Mouse (Mus musculus) C2C12 (cell line): ENCODE results near the gene Runx3. TPM values are rescaled to one million over a fixed set of nuclear protein-coding genes. Genes with fewer than 3 reads are reported as not detected.

Experiments
- H3K27me3 ChIP-seq: one replicate; pipeline ENCODE4 v1.6.1; 2011; ENCODE audit not compliant: control insufficient read depth, insufficient read depth, insufficient read length
- H3K36me3 ChIP-seq: one replicate; pipeline ENCODE4 v1.6.1; 2011; ENCODE audit not compliant: control insufficient read depth, insufficient read depth
- H3K4me3 ChIP-seq: one replicate; pipeline ENCODE4 v1.5.1; 2011; ENCODE audit warnings: mild to moderate bottlenecking, control low read depth; ENCODE audit not compliant: poor library complexity, insufficient read depth, severe bottlenecking
- H3K79me2 ChIP-seq: one replicate; pipeline ENCODE4 v1.6.1; 2011; ENCODE audit not compliant: control insufficient read depth, insufficient read depth
- H3K79me3 ChIP-seq: one replicate; pipeline ENCODE4 v1.6.1; 2011; ENCODE audit warnings: low read depth, control low read depth
- H3ac ChIP-seq: one replicate; pipeline ENCODE3; 2011; ENCODE audit warnings: low read depth; ENCODE audit not compliant: control insufficient read depth, insufficient read length
- CEBPB ChIP-seq: IDR thresholded peaks from one replicate; pipeline ENCODE4 v1.6.1; 2011; ENCODE audit warnings: low read depth, mild to moderate bottlenecking, control low read depth, moderate library complexity
- CTCF ChIP-seq: IDR thresholded peaks from one replicate; pipeline ENCODE4 v1.5.1; 2011; ENCODE audit not compliant: control insufficient read depth, insufficient read depth, insufficient read length
- FOSL1 ChIP-seq: IDR thresholded peaks from one replicate; pipeline ENCODE4 v1.8.0; 2011; ENCODE audit warnings: mild to moderate bottlenecking, low read length; ENCODE audit not compliant: poor library complexity, insufficient read depth, severe bottlenecking
- MAX ChIP-seq: IDR thresholded peaks from one replicate; pipeline ENCODE4 v1.6.1; 2011; ENCODE audit warnings: mild to moderate bottlenecking, control low read depth
- MYOD1 ChIP-seq: IDR thresholded peaks from one replicate; pipeline ENCODE4 v1.6.1; 2011; ENCODE audit warnings: low read depth; ENCODE audit not compliant: control insufficient read depth, insufficient read length
- MYOG ChIP-seq: IDR thresholded peaks from one replicate; pipeline ENCODE4 v1.6.1; 2011; ENCODE audit not compliant: control insufficient read depth, insufficient read length; ENCODE audit errors: extremely low read depth
- USF1 ChIP-seq: IDR thresholded peaks from one replicate; pipeline ENCODE4 v1.6.1; 2011; ENCODE audit warnings: low read depth, mild to moderate bottlenecking, control low read depth, moderate library complexity
- polyA plus RNA-seq: library from polyadenylated mRNA; unstranded; fragments of >200 nt; fragmentation: generic; extraction: Trizol; gene quantifications from one replicate; pipeline ENCODE4 v1.2.1, GENCODE M21; 2012; ENCODE audit warnings: missing spikeins

Gene Runx3
- polyA plus RNA-seq, 1 experiment = 19.5 TPM

DNA sequence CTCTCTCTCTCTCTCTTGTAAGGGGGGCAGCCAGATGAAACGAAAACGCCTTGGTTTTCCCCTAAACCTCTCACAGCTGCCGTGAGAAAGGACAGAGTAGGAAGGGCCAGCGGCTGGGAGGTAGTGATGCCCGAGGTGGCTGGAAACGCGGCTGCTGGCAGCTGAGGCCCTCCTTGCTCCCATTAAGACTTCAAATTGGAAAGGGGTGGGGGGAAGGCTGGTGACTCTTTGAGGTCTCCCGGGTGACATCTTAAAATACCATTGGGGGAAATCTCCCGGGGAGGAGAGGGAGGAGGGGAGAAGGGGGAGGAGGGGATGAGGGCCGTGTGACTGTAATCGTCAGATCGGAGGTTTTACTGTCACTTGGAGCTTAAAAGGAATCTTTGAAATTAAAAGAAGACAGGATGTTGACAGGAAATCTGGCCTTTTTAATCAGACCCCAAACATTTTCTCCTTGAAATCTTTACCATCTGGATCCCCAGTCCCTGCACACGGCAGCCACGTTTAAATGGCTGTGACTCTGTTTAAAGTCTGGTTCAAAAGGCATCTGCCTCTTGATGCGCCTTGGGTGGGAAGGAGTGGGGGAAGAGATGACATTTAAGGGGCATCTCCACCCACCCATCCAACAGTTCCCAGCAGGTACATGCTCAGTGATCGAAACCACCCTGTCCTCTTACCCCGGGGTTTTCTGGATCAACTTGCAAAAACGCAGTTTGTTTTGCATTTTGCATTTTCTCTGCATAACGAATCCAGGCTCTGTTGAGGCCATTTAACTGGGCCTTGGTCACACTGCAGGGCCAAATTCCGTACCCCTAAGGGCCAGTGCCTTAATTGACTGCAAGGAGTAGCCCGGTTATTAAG is 33.9 kb downstream of the Runx3 start:
- peaks cover 58% of the 10 kb centered on the region for H3K79me2 ChIP-seq
- no peak overlapping the region for H3ac ChIP-seq
- peaks cover 26% of the 10 kb centered on the region for H3K36me3 ChIP-seq
- TF ChIP-seq MAX (no peak), MYOD1 (no peak), CTCF (no peak), FOSL1 (no peak), USF1 (no peak), MYOG (no peak), CEBPB (no peak)
- H3K27me3 ChIP-seq = no peaks in the 10 kb centered on the region
- H3K4me3 ChIP-seq = peak overlapping the region; percentile 80
- H3K79me3 ChIP-seq = peaks cover 36% of the 10 kb centered on the region

DNA sequence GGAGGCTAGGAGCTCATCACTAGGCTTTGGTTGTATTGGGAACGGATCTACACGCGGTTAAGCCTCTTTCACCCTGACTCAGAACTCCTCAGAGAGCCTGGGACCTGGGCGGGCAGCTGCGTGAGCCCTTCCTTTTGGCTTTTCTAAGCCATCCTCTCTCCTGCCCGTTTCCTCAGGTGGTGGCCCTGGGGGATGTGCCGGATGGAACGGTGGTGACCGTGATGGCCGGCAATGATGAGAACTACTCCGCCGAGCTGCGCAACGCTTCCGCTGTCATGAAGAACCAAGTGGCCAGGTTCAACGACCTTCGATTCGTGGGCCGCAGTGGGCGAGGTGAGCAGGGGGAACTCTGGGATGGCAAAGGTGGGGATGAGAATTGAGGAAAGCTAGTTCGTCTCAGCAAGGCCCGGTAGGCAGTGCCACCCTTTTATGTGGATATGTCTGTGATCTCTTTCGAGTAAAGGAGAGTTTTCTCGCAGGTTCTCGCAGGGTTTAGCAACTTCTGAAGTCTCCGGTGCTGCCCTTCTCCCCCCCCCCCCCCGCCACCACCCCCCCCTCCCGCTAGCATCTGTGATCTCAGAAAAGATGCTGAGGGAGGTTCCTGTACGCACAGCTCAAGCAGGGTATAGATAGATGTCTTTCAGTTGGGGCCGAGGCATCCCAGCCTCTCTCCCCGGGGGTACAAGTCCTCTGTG is 34.8 kb downstream of the Runx3 start:
- no peak for TF ChIP-seq USF1
- Histone ChIP-seq H3K4me3 (no peak overlapping the region), H3K79me2 (peaks cover 67% of the 10 kb centered on the region), H3ac (no peak overlapping the region), H3K79me3 (peaks cover 36% of the 10 kb centered on the region), H3K27me3 (no peaks in the 10 kb centered on the region), H3K36me3 (peaks cover 26% of the 10 kb centered on the region)

DNA sequence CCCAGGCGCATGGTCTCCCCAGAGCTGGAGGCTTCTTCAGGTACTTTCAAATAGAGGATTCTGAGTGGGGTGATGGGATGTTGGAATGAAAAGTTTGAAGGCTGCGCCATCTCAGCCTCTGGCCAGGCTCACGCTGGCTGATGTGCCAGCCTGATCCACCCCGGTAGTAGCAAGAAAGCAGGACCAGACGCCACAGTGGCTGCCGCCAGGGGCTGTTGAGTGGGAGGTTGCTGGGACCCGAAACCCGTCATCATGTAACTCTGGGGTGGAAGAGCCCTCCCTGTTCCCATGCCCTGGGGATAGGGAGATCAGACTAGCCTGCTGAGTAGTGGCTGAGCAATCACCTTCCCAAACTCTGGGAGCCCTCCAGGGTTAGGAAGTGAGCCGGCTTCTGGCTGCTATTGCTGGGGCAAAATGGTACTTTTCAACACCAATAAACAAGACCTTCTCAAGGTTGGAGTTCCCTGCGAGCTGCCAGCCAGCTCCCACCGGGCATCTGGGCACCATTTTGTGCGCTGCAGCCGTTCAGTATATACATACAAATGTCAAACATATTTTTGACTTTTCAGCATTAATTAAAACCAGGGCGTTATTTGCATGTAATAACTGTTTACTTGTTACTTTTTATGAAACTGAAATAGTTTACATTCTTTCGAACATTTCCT is 35.5 kb downstream of the Runx3 start:
- no peaks in the 10 kb centered on the region for H3K27me3 ChIP-seq
- no peak for TF ChIP-seq MYOG
- no peak for TF ChIP-seq MYOD1
- no peak for TF ChIP-seq FOSL1
- TF ChIP-seq CEBPB = no peak
- no peak for TF ChIP-seq CTCF
- TF ChIP-seq MAX = no peak
- no peak for TF ChIP-seq USF1
- H3K4me3 ChIP-seq = no peak overlapping the region
- H3K79me3 ChIP-seq = peaks cover 36% of the 10 kb centered on the region
- H3ac ChIP-seq = no peak overlapping the region
- peaks cover 74% of the 10 kb centered on the region for H3K79me2 ChIP-seq
- H3K36me3 ChIP-seq = peaks cover 26% of the 10 kb centered on the region

DNA sequence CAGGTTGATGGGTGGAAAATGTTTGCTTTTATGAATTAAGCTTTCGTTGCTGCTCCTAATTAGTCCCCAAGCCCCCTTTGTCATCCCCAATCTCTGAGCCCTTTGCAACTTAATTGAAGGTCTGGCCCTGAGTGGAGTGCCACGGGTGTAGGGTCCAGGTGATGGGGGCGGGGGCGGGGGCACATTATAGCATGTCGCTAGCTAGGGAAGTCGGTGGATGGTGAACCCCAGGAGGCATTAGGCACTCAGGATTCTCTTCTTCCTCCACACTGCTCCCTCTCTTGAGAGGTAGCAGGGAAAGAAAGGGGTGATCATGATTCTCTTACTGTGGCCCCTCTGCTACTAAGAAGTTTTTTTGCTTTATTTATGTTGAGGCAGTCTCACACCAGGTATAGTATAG is 36.1 kb downstream of the Runx3 start:
- H3K79me2 ChIP-seq = peaks cover 80% of the 10 kb centered on the region
- H3K4me3 ChIP-seq = no peak overlapping the region
- H3ac ChIP-seq = no peak overlapping the region
- H3K36me3 ChIP-seq = peaks cover 31% of the 10 kb centered on the region
- TF ChIP-seq MAX = no peak
- no peak for TF ChIP-seq MYOG
- no peak for TF ChIP-seq USF1
- no peak for TF ChIP-seq CTCF
- TF ChIP-seq FOSL1 = no peak
- no peak for TF ChIP-seq MYOD1
- no peak for TF ChIP-seq CEBPB
- peaks cover 36% of the 10 kb centered on the region for H3K79me3 ChIP-seq
- no peaks in the 10 kb centered on the region for H3K27me3 ChIP-seq

DNA sequence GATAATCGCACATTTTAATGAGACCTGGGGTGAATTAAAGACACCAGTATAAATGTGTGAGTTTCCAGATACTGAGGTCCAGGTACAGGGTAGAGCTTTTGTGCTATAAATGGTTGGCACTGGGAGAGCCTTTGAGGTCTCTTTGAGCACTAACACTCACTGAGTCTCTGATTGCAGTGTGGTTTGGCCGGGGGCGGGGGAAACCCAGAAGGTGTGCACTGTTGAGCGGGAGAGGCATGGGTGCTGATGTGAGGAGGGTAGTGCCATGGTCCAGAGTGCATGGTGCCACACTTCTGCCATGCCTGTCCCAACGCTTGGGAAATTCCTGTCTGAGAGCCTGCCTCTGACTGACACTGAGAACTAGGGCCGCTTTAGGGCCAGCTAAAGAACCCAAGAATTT is 36.9 kb downstream of the Runx3 start:
- Histone ChIP-seq H3K79me2 (peaks cover 88% of the 10 kb centered on the region), H3K36me3 (peaks cover 39% of the 10 kb centered on the region), H3K79me3 (peaks cover 36% of the 10 kb centered on the region), H3K4me3 (no peak overlapping the region), H3ac (no peak overlapping the region), H3K27me3 (no peaks in the 10 kb centered on the region)
- no peak for TF ChIP-seq MYOD1
- TF ChIP-seq MAX = no peak
- TF ChIP-seq FOSL1 = no peak
- no peak for TF ChIP-seq CTCF
